Mouse (Mus musculus): ENCODE results near the gene Fancc. TPM values are rescaled to one million over a fixed set of nuclear protein-coding genes. Genes with fewer than 3 reads are reported as not detected.

Gene Fancc
- polyA plus RNA-seq, 1 experiment, result 0.19 TPM

DNA sequence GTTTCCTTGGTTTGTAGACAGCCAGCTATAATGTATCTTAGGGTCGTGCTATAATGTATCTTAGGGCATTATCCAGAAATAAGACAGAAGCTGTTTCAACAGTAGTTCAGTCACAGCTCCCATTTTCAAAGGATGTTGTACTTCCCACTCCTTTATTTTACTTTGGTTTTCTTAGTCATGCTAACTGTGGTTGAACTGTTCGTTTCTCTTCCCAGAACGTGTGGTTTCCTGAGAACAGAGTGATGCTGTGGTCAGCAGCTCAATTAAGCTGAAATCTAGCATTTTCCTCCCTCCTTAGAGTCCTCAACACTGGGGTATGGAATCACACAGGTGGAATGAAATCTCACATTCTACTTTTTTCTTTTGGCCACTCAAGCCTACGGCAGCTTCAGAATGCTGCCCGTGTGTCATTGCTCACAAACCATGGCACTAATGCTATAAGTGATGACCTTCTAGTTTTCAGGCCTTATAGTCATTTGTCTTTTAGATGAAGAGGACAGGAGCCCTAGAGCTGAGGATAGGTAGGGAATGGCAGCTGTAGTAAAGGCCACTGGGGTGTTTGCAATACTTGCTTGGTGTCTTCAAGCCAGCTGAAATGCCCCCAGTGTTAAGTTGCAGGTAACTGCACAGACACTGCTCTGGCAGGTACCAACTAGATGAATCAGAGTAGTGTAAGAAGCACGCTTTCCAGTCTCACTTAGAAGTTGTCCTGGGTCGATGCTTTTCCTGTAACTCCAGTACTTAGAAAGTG, 243.0 kb downstream of the Fancc start:
- H3K9me3 ChIP-seq, result no peaks in the 10 kb centered on the region
- H3K4me1 ChIP-seq, result peaks cover 98% of the 10 kb centered on the region
- peaks cover 17% of the 10 kb centered on the region for H3K27me3 ChIP-seq (replicated peaks)
- no peak for TF ChIP-seq GATA1 (IDR thresholded peaks at IDR 0.05; ENCODE audit: borderline replicate concordance, low read length)
- H3K4me3 ChIP-seq (replicated peaks), result no peak overlapping the region
- peaks cover 21% of the 10 kb centered on the region for H3K36me3 ChIP-seq (replicated peaks; ENCODE audit: low read length)

DNA sequence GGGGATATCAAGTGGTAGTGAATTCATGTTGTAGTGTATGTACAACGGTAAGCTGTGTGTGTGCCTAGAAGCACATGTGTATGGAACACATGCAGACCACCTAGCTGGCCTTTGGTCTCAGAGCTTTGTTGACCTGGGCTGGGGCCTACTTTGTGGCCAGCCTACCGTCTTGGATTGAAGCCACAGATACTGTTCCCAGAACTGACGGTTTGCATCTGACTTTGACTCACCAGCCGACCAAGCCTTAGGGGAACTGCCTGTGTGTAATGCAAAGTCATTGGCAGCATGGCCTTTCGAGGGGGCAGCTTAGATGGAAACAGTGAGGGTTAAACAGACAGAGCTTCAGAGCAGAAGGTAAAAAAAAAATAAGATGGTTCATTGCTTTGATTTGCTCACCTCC, 243.9 kb downstream of the Fancc start:
- H3K9me3 ChIP-seq, result no peaks in the 10 kb centered on the region
- H3K36me3 ChIP-seq (replicated peaks; ENCODE audit: low read length), result peaks cover 21% of the 10 kb centered on the region
- no peak for TF ChIP-seq GATA1 (IDR thresholded peaks at IDR 0.05; ENCODE audit: borderline replicate concordance, low read length)
- TF ChIP-seq FLI1 (IDR thresholded peaks at IDR 0.05; ENCODE audit: low read length), result no peak
- peak overlapping the region; percentile 29 for H3K4me3 ChIP-seq (replicated peaks)
- peaks cover 17% of the 10 kb centered on the region for H3K27me3 ChIP-seq (replicated peaks)
- H3K4me1 ChIP-seq, result peaks cover 97% of the 10 kb centered on the region

- peaks cover 26% of the 10 kb centered on the region for H3K36me3 ChIP-seq (replicated peaks; ENCODE audit: low read length)
- peak overlapping the region; percentile 23 for H3K4me3 ChIP-seq (replicated peaks)
- H3K4me1 ChIP-seq, result peaks cover 97% of the 10 kb centered on the region
- no peak for TF ChIP-seq FLI1 (IDR thresholded peaks at IDR 0.05; ENCODE audit: low read length)
- no peak for TF ChIP-seq GATA1 (IDR thresholded peaks at IDR 0.05; ENCODE audit: borderline replicate concordance, low read length)
- H3K9me3 ChIP-seq, result no peaks in the 10 kb centered on the region
- peaks cover 19% of the 10 kb centered on the region for H3K27me3 ChIP-seq (replicated peaks)
Measured at GRCm38 (mm10) chr13:63252295-63253010, 244.6 kb downstream of the Fancc start.

DNA sequence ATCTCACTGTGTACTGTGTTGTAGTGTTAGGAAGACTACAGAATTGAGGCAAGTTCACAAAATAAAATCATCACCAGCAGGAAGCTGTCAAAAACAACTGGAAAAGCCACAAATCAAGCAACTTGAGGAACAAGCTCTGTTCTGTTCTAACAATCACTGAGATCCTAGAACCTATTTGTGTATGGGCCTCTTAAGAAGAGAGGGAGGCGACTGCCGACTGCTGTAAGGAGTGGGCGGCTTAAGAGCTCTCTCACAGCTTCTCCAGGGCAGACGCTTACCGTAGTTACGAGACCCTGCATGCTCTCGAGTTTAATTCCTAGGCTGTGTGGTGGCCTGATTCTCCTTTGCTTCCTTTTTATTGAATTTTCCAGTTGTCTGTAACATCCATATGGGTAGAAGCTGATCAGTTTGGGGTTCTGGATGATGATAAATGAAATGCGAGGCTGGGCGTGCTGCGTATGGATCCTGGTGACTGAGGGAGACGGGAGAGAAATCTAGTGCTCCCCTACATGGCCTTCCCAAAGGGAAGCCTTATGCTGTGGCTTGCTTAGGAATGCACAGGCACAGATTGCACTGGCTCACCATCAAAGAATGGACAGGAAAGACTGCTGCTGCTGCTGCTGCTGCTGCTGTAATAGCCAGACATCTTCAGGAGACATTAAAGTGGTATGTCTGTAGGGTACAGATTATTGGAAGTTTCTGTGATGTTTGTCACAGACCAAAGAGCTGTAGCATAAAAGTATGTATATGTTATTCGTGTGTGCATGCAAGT, 245.8 kb downstream of the Fancc start:
- peaks cover 21% of the 10 kb centered on the region for H3K36me3 ChIP-seq (replicated peaks; ENCODE audit: low read length)
- H3K9me3 ChIP-seq, result no peaks in the 10 kb centered on the region
- TF ChIP-seq GATA1 (IDR thresholded peaks at IDR 0.05; ENCODE audit: borderline replicate concordance, low read length), result no peak
- no peak for TF ChIP-seq FLI1 (IDR thresholded peaks at IDR 0.05; ENCODE audit: low read length)
- peaks cover 19% of the 10 kb centered on the region for H3K27me3 ChIP-seq (replicated peaks)
- peaks cover 94% of the 10 kb centered on the region for H3K4me1 ChIP-seq
- H3K4me3 ChIP-seq (replicated peaks), result peak overlapping the region; percentile 23

GRCm38 (mm10) chr13:63250441-63250980, 246.6 kb downstream of the Fancc start:
- TF ChIP-seq GATA1 (IDR thresholded peaks at IDR 0.05; ENCODE audit: borderline replicate concordance, low read length) (no peak), FLI1 (IDR thresholded peaks at IDR 0.05; ENCODE audit: low read length) (no peak)
- Histone ChIP-seq H3K36me3 (replicated peaks; ENCODE audit: low read length) (peaks cover 26% of the 10 kb centered on the region), H3K27me3 (replicated peaks) (peaks cover 19% of the 10 kb centered on the region), H3K4me3 (replicated peaks) (no peak overlapping the region), H3K9me3 (no peaks in the 10 kb centered on the region), H3K4me1 (peaks cover 92% of the 10 kb centered on the region)

DNA sequence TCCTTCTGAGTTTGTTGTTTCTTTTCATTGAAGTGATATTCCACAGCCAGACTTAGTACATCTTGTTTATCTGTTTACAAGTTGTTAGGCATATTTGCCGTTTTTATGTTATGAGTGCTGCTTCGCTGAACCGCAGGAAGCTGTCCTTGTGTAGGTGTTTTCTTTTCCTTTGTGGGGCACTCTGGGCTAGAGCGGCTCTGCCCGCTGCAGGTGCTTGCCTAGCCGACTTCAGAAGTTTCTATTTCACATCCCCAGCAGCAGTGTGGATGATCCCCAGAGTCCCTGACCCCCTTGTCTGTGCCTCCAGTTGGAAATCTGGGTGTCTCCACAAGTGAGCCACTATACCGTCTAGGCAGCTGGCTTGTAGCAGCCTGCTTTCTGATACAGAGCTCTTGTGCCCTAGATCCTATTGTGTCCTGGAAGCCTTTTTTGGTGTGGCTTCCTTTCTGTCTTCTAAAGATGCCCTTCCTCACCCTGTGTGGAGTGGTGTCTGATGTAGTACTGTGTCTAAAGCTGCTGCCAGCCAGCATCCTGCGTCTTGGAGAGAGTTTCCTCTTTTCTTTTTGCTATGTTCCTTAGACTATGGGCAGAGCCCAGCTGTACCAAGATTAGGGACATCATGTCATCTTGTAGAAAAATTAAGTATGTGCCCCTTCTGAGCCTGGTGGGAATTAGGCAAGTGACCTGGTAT, 247.2 kb downstream of the Fancc start:
- H3K4me1 ChIP-seq, result peaks cover 89% of the 10 kb centered on the region

DNA sequence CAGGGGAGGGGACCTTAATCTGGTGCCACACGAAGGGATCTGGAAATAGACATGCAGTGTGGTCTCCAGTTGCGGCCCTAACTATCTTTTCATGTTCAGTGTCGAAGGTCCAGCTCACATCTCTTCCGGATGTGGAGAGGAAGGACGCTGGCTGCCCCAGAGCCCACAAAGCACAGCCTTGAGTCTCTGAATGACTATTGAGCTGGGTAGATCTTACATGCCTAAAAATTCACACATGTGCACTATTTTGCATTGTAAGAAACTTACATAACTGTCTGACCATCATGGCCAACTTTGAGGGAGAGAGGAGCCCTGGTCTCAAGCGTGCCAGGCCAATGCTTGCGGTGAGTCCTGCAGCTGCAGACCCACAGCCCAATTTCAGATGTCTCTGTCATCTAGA, 247.9 kb downstream of the Fancc start:
- Histone ChIP-seq H3K27me3 (replicated peaks) (peaks cover 19% of the 10 kb centered on the region), H3K9me3 (no peaks in the 10 kb centered on the region), H3K4me3 (replicated peaks) (peak overlapping the region; percentile 80), H3K36me3 (replicated peaks; ENCODE audit: low read length) (peaks cover 32% of the 10 kb centered on the region), H3K4me1 (peaks cover 84% of the 10 kb centered on the region)
- TF ChIP-seq FLI1 (IDR thresholded peaks at IDR 0.05; ENCODE audit: low read length) (no peak), GATA1 (IDR thresholded peaks at IDR 0.05; ENCODE audit: borderline replicate concordance, low read length) (no peak)

More for the DNA sequence above, 247.2 kb downstream of the Fancc start:
- Histone ChIP-seq H3K9me3 (no peaks in the 10 kb centered on the region), H3K27me3 (replicated peaks) (peaks cover 19% of the 10 kb centered on the region), H3K4me3 (replicated peaks) (peak overlapping the region; percentile 62), H3K36me3 (replicated peaks; ENCODE audit: low read length) (peaks cover 32% of the 10 kb centered on the region)
- no peak for TF ChIP-seq FLI1 (IDR thresholded peaks at IDR 0.05; ENCODE audit: low read length)
- no peak for TF ChIP-seq GATA1 (IDR thresholded peaks at IDR 0.05; ENCODE audit: borderline replicate concordance, low read length)

DNA sequence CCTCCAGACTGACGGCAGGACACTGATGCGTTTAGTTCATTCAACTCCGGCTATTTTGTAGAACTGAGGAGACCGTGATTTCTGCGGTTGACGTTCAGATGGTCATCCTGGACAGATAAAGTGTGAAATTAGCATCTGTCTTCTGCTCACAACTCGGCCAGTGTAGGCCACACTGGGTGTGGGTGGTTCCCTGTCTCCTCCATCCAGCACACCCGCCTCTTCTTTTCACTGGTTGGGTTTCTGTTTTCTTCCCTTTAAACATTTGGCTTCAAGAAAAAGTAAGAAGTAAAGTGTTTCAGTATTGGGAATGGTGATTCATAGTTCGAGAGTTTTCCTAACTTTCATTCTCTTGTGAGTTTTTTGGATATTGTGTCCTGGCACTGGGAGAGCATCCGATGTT, 248.8 kb downstream of the Fancc start:
- peaks cover 19% of the 10 kb centered on the region for H3K27me3 ChIP-seq (replicated peaks)
- TF ChIP-seq FLI1 (IDR thresholded peaks at IDR 0.05; ENCODE audit: low read length) (no peak), GATA1 (IDR thresholded peaks at IDR 0.05; ENCODE audit: borderline replicate concordance, low read length) (no peak)
- H3K4me3 ChIP-seq (replicated peaks), result no peak overlapping the region
- peaks cover 36% of the 10 kb centered on the region for H3K36me3 ChIP-seq (replicated peaks; ENCODE audit: low read length)
- H3K4me1 ChIP-seq, result peaks cover 76% of the 10 kb centered on the region
- no peaks in the 10 kb centered on the region for H3K9me3 ChIP-seq

DNA sequence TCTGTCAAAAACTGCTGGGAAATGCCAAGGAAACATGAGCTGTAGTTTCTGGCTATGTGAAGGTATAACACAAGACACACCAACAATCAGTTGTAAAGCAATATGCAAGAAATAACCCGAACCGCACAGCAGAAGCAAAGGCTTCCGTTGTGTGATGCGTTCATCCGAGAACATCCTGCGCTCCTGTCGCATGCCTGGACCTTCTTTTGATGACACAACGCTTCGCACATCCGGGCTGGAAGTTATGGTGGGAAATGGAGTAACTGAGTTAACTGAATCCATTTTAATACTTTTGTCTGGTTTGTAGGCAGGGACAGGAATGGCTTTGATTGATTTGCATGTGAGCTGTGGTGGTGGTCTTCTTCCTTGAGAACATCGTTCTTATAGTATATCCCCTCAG, 249.4 kb downstream of the Fancc start:
- Histone ChIP-seq H3K4me3 (replicated peaks) (no peak overlapping the region), H3K27me3 (replicated peaks) (peaks cover 19% of the 10 kb centered on the region), H3K9me3 (no peaks in the 10 kb centered on the region), H3K4me1 (peaks cover 74% of the 10 kb centered on the region), H3K36me3 (replicated peaks; ENCODE audit: low read length) (peaks cover 40% of the 10 kb centered on the region)
- TF ChIP-seq FLI1 (IDR thresholded peaks at IDR 0.05; ENCODE audit: low read length), result no peak
- no peak for TF ChIP-seq GATA1 (IDR thresholded peaks at IDR 0.05; ENCODE audit: borderline replicate concordance, low read length)
